Mouse (Mus musculus) forebrain, embryonic 16.5 days (tissue): ENCODE results near the gene Haus3. TPM values are rescaled to one million over a fixed set of nuclear protein-coding genes. Genes with fewer than 3 reads are reported as not detected.
A peak's percentile ranks its signal among the peaks of the same experiment; 100 is the strongest.

Experiments used
- ATAC-seq: fragments of 200-750 bp; cut with Nextera tagmentation; 2 replicates; pipeline ENCODE4 v1.8.0; 2017; ENCODE audit warnings: mild to moderate bottlenecking, moderate library complexity
- H3K27ac ChIP-seq: fragments of 300-500 bp; sonication (generic); 2 replicates; pipeline ENCODE4 v1.5.1; 2014; ENCODE audit warnings: low read length, control low read depth
- H3K27me3 ChIP-seq: fragments of 300-500 bp; sonication (generic); replicated peaks from 2 replicates; pipeline ENCODE4 v1.6.1; 2014; ENCODE audit warnings: low read length; ENCODE audit not compliant: control insufficient read depth, insufficient read depth
- H3K36me3 ChIP-seq: fragments of 300-500 bp; sonication (generic); 2 replicates; pipeline ENCODE4 v1.6.1; 2014; ENCODE audit not compliant: control insufficient read depth, insufficient read depth
- H3K4me1 ChIP-seq: fragments of 300-500 bp; sonication (generic); replicated peaks from 2 replicates; pipeline ENCODE4 v1.6.1; 2014; ENCODE audit warnings: low read length; ENCODE audit not compliant: control insufficient read depth, insufficient read depth
- H3K4me2 ChIP-seq: fragments of 300-500 bp; sonication (generic); 2 replicates; pipeline ENCODE4 v1.6.1; 2014; ENCODE audit warnings: mild to moderate bottlenecking, low read length, control low read depth
- H3K4me3 ChIP-seq: fragments of 300-500 bp; sonication (generic); replicated peaks from 2 replicates; pipeline ENCODE4 v1.5.1; 2014; ENCODE audit warnings: mild to moderate bottlenecking, low read length, control low read depth
- H3K9ac ChIP-seq: fragments of 300-500 bp; sonication (generic); replicated peaks from 2 replicates; pipeline ENCODE4 v1.6.1; 2014; ENCODE audit warnings: low read depth, low read length, control low read depth
- H3K9me3 ChIP-seq: fragments of 300-500 bp; sonication (generic); 2 replicates; pipeline ENCODE4 v1.6.1; 2016; ENCODE audit warnings: low read length; ENCODE audit not compliant: control insufficient read depth
- WGBS: fragments of 180-500 bp; shearing (Covaris S2); extraction: QIAGEN DNeasy Blood & Tissue Kit; methylation state at CpG from one replicate; pipeline ENCODE4 v1.1.7; 2014; 5-methylcytosine and 5-hydroxymethylcytosine counted together
- polyA plus RNA-seq: library from polyadenylated mRNA; unstranded; fragments of >200 nt; fragmentation: Nextera tagmentation; extraction: Ambion mirVana; gene quantifications from 2 replicates; pipeline ENCODE4 v1.2.1, GENCODE M21; 2015

Gene Haus3
- 18.0 and 23.1 TPM in 2 replicates for polyA plus RNA-seq

DNA sequence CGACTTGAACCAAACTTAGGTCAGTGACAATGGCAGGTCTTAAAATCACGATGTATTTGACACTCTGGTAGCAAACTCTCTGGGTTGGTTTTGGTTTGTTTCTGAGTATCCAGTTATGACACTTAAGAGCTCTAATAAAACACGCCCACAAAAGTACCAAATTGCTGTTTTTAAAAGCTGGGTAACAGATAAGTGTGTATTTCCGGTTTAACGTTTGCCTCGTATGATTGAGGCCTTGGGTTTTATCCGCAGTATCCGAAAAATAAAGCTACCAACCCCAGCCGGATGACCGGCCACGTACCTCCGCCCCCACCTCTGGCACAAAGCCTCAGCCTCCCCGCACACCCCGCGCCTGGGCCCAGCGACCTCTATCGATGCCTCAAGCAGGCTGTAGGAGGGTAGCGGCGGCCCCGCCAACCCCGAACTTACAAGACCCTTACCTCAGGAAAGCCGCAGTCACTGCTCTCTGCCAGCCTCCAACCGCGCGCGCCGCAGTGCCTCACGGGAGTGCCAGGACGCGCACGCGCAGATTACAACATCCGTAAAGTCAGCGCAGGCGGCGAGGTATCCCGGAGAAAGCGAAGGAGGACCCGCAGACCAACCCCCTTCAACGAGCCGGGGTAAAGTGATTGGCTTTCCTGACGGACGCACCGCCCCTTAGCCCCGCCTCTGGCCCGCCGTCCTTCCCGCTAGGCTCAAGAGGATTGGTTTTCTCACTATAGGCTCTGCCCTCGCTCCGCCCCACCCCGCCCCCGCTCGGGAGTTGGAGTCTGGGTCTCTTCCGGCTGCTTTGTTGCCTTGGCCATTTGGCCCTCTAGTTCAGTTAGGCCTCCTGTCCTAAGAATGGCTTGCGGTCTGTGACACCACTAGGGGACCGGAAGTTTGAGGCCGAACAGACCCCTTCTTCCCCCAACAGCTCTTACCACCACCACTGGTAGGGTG, at the start of gene Haus3, which contains the start of gene Poln:
TSS of gene Haus3 (minus strand) at position 578 of the 942 bp plus-strand sequence.
TSS of gene Poln (minus strand) at position 499 of the 942 bp plus-strand sequence.
- Histone ChIP-seq H3K9ac (peak within 1 kb of the TSS; percentile 87), H3K4me1 (peaks cover 20% of the 10 kb centered on the region), H3K27ac (peak within 1 kb of the TSS; percentile 91), H3K27me3 (no peaks in the 10 kb centered on the region), H3K36me3 (peaks cover 4% of the 10 kb centered on the region), H3K4me2 (peak within 1 kb of the TSS; percentile 73), H3K4me3 (peak within 1 kb of the TSS; percentile 81), H3K9me3 (no peaks in the 10 kb centered on the region)
- ATAC-seq = peak; percentile 100
- WGBS = under 1% methylated on average over 57 of the region's 57 CpGs

DNA sequence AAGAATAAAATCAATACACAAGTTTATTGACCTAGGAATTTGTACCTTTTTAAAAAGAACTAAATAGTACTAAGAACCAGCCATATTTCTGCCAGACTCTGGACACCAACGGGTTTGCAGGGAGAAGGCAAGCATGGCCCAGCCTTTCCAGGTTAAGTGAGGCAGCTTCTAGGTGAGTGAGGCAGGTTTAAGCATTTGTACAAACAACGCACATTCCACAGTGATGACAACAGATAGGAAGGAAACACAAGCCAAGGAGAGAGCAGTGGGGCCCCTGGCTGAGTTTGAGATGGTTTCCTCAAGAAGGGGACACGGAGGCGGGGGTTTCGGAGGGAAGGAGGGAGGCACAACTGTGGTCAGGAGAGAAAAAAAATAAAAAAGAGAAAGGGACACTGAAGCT, 49.3 kb upstream of the Haus3 start:
- H3K36me3 ChIP-seq = no peaks in the 10 kb centered on the region
- no peaks in the 10 kb centered on the region for H3K4me1 ChIP-seq
- no peak for ATAC-seq
- WGBS = 91% methylated on average over 5 of the region's 5 CpGs
- H3K4me2 ChIP-seq = no peak overlapping the region
- no peak overlapping the region for H3K9ac ChIP-seq
- no peak overlapping the region for H3K27ac ChIP-seq
- no peaks in the 10 kb centered on the region for H3K9me3 ChIP-seq
- no peak overlapping the region for H3K4me3 ChIP-seq
- H3K27me3 ChIP-seq = no peaks in the 10 kb centered on the region

DNA sequence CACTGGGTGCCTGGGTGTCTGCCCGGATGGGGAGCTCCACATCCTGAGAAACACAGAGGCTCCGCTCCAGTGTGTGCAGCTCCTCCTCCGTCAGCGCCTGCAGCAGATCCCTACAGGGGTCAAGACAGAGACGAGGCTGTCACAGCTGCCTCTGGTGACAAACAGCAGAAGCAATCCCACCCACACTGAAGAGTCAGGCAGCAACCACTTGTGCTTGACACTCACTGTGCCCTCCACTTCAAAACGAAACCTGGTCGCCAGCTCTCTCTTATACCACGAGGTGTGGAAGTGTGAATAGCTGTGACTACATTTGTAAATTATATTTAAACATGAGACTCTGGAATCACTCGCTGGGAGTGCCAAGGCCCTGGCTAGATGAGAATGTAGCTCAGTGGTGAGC, 48.4 kb upstream of the Haus3 start:
- no peaks in the 10 kb centered on the region for H3K27me3 ChIP-seq
- no peaks in the 10 kb centered on the region for H3K4me1 ChIP-seq
- 65% methylated on average over 9 of the region's 9 CpGs for WGBS
- H3K9ac ChIP-seq = no peak overlapping the region
- no peak overlapping the region for H3K27ac ChIP-seq
- H3K4me2 ChIP-seq = no peak overlapping the region
- ATAC-seq = no peak
- peaks cover 2% of the 10 kb centered on the region; the same call in 1 of the 2 replicates for H3K36me3 ChIP-seq
- no peaks in the 10 kb centered on the region for H3K9me3 ChIP-seq
- H3K4me3 ChIP-seq = no peak overlapping the region

DNA sequence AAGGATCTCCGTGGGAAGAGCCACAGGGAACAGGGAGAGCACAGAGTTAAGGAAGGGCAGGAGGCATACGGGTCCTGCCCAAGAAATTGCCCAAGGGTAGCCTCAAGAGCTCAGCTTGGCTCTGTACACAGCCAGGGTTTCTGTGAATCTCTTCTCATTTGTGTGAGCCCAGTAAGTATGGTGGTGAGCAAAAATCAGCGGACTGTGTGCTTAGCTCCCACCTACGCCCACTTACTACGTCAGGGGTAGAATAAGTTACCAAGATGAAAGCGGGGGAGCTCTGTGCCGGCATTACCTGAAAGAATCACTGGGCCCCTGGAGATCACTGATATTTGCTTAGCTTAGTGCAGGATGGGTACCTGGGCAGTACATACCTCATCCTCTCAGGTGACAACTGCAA, 46.7 kb upstream of the Haus3 start:
- Histone ChIP-seq H3K4me1 (no peaks in the 10 kb centered on the region), H3K9me3 (no peaks in the 10 kb centered on the region), H3K9ac (no peak overlapping the region), H3K4me3 (no peak overlapping the region), H3K4me2 (no peak overlapping the region), H3K27me3 (no peaks in the 10 kb centered on the region), H3K36me3 (peaks cover 2% of the 10 kb centered on the region; the same call in 1 of the 2 replicates), H3K27ac (no peak overlapping the region)
- no peak for ATAC-seq
- 80% methylated on average over 7 of the region's 7 CpGs for WGBS

DNA sequence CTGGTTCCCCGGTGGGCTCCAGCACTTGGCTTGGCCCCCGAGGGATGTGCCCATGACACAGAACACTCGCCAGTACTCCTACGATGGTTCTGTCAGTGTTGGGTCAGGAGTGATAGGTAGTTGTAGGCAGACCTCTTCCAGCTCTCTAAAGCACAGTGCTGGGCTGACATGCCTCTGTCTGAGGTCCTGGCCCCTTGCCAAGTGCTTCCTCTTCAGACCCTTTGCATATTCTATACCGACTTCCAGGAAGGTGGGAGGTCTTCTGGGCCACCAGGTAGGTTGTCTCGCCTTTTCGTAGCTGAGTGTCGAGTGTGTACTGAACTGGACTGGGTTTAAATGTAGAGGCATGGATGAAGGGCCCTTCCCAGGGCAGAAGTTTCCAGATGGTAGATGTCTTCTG, 44.3 kb upstream of the Haus3 start:
- ATAC-seq = no peak
- no peaks in the 10 kb centered on the region for H3K4me1 ChIP-seq
- H3K9ac ChIP-seq = no peak overlapping the region
- H3K4me2 ChIP-seq = no peak overlapping the region
- WGBS = 76% methylated on average over 8 of the region's 8 CpGs
- H3K27ac ChIP-seq = no peak overlapping the region
- H3K9me3 ChIP-seq = no peaks in the 10 kb centered on the region
- H3K36me3 ChIP-seq = peaks cover 2% of the 10 kb centered on the region; the same call in 1 of the 2 replicates
- H3K27me3 ChIP-seq = no peaks in the 10 kb centered on the region
- no peak overlapping the region for H3K4me3 ChIP-seq

DNA sequence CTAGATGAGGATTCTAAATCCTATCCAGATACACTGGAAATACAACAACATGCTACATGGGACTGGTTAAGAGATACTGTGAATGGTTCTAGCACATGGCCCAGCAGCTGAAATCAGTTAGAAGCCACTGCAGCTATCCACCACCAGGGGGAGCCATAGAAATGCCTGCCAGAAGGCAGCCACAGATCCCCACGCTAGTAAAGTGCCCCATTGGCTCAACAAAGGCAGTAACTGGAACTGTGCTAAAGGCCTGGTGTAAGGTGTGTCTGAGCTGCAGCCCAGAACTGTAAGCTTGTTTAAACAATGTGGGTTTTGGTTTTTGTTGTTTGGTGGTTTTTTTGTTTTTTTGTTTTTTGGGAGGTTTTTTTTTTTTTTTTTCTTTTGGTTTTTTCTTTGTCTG, 41.0 kb upstream of the Haus3 start:
- 0% methylated on average over 1 of the region's 1 CpGs for WGBS
- peak; percentile 86 for ATAC-seq
- no peaks in the 10 kb centered on the region for H3K4me1 ChIP-seq
- no peaks in the 10 kb centered on the region for H3K9me3 ChIP-seq
- no peak overlapping the region for H3K27ac ChIP-seq
- no peaks in the 10 kb centered on the region for H3K27me3 ChIP-seq
- H3K4me3 ChIP-seq = no peak overlapping the region
- H3K36me3 ChIP-seq = peaks cover 2% of the 10 kb centered on the region; the same call in 1 of the 2 replicates
- H3K4me2 ChIP-seq = no peak overlapping the region
- no peak overlapping the region for H3K9ac ChIP-seq

DNA sequence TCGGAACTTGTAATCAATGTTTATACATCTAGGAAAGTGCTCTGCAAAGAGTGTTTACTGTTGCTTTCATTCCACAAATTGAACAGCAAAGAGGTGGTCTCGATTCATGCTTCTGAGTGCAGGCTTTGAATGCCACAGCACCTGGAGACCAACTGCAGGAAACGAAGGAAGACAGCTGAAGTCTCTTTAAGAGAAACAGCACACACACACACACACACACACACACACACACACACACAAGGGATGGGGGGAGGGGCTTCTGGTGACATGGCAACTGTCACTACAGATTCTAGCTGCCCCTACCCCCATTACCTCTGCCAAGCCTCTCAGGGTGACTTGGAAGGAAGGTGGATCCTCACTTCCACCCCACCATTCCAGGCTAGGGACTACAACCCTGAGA, 38.2 kb upstream of the Haus3 start:
- no peak overlapping the region for H3K4me3 ChIP-seq
- H3K4me2 ChIP-seq = no peak overlapping the region
- WGBS = 46% methylated on average over 3 of the region's 3 CpGs
- H3K4me1 ChIP-seq = no peaks in the 10 kb centered on the region
- H3K9ac ChIP-seq = no peak overlapping the region
- H3K27me3 ChIP-seq = no peaks in the 10 kb centered on the region
- H3K36me3 ChIP-seq = no peaks in the 10 kb centered on the region
- ATAC-seq = no peak
- no peak overlapping the region for H3K27ac ChIP-seq
- no peaks in the 10 kb centered on the region for H3K9me3 ChIP-seq

DNA sequence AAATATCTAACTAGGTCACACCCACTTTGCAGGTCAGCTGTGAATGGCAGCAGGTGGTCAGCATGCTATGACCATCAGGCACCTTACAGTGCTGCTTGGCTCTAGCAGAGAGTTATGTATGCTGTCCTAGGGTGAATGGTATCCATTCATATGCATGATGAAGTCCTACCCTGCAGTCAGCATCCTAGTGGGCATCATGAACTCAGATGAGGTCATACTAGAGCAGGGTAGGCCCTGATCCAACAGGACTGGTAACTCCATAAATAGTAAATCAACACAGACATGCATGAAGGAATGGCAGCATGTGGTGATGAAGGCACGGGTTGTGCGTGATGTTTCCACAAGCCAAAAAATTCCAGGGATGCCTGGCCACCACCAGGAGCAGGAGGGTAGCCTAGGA, 36.5 kb upstream of the Haus3 start:
- Histone ChIP-seq H3K27ac (no peak overlapping the region), H3K9ac (no peak overlapping the region), H3K4me2 (no peak overlapping the region), H3K9me3 (no peaks in the 10 kb centered on the region), H3K27me3 (no peaks in the 10 kb centered on the region), H3K36me3 (no peaks in the 10 kb centered on the region), H3K4me3 (no peak overlapping the region), H3K4me1 (0 out of 2 replicates have a peak, but pooled peaks cover 3% of the 10 kb centered on the region)
- WGBS = 80% methylated on average over 2 of the region's 2 CpGs
- no peak for ATAC-seq

DNA sequence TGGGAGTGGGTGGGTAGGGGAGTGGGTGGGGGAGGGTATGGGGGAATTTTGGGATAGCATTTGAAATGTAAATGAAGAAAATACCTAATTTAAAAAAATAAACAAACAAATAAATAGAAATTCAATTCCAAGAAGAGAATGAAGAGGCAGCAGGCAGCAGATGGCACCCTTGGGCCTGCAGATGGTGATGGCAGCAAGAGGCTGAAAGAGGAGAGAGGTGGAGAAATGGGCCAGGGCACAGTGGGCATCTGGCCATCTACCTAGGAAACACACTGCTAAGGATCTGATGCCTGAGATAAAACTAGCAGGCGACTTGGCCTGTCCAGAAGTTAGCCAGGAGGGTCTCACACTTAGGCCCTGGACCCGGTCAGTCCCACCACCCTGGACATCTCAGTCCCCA, 35.6 kb upstream of the Haus3 start:
- no peaks in the 10 kb centered on the region for H3K9me3 ChIP-seq
- H3K4me3 ChIP-seq = no peak overlapping the region
- H3K9ac ChIP-seq = no peak overlapping the region
- WGBS = 67% methylated on average over 2 of the region's 2 CpGs
- H3K27me3 ChIP-seq = no peaks in the 10 kb centered on the region
- 0 out of 2 replicates have a peak, but pooled peaks cover 3% of the 10 kb centered on the region for H3K4me1 ChIP-seq
- H3K27ac ChIP-seq = no peak overlapping the region
- no peak overlapping the region for H3K4me2 ChIP-seq
- H3K36me3 ChIP-seq = no peaks in the 10 kb centered on the region
- ATAC-seq = no peak
